Mouse (Mus musculus) liver, adult 2 months (tissue): ENCODE results near the gene Schip1.
A peak's percentile ranks its signal among the peaks of the same experiment; 100 is the strongest.

Source experiments
- CTCF ChIP-seq: fragments of 200-500 bp; IDR thresholded peaks from 2 replicates; pipeline ENCODE4 v1.5.1; 2011; ENCODE audit warnings: low read depth, low read length, control low read depth
- POLR2A ChIP-seq: fragments of 200-500 bp; IDR thresholded peaks from 2 replicates; pipeline ENCODE4 v1.6.1; 2011; ENCODE audit warnings: low read length, control low read depth; ENCODE audit not compliant: insufficient read depth; ENCODE audit errors: extremely low read depth

DNA sequence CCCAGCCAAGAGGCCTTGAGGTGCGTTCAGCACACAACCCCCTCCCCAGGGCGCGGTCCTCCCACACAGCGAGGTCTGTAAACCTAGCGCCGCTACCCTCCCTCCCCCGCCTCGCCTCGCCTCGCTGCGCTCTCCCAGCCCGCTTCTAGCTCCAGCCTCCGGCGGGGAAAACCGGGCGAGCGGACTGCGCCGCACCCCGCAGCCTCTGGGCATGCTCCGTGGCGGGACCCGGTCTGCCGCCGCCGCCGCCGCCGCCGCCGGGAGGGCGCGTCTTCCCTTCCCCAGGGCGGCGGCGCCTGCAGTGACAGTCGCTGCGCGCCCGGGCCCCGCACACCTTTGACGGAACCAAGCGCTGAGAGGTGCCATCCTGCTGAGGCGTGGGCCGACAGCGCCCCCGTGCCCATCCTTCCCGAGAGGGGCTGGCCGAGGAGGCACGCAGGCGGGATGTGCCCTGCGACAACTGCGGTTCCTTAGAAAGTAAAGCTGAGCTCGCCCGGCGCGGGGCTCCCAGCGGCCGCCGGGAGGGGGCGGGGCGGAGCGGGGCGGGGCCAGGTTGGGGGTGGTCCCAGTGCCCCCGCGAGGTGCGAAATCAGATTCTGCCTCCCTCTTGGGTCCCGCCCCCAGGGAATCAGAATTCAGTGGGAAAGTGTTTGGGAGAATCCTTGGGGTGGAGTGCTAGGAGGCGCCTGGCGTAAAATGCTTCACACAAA is 429.1 kb downstream of the Schip1 start:
- TF ChIP-seq CTCF (no peak), POLR2A (peak; percentile 28; the same call in 1 of the 2 replicates)
